Mouse (Mus musculus) left cerebral cortex, adult 8-10 months (tissue): Measurements from ENCODE around the gene 2310061I04Rik. TPM values are rescaled to one million over a fixed set of nuclear protein-coding genes. Genes with fewer than 3 reads are reported as not detected.

Source experiments
- DNase-seq, 2 experiments: peaks; one replicate each; pipeline ENCODE4 v3.0.0; 2022; ENCODE audit warnings: low spot score in 2 of 2
- total RNA-seq, 4 experiments: library from RNA; stranded (reverse); gene quantifications; 2 replicates each; pipeline ENCODE4 v1.2.4; 2022

The 2310061I04Rik gene
- total RNA-seq, 4 experiments from 2014 or later: 40.3 to 63.3 (median 51.9) TPM

DNA sequence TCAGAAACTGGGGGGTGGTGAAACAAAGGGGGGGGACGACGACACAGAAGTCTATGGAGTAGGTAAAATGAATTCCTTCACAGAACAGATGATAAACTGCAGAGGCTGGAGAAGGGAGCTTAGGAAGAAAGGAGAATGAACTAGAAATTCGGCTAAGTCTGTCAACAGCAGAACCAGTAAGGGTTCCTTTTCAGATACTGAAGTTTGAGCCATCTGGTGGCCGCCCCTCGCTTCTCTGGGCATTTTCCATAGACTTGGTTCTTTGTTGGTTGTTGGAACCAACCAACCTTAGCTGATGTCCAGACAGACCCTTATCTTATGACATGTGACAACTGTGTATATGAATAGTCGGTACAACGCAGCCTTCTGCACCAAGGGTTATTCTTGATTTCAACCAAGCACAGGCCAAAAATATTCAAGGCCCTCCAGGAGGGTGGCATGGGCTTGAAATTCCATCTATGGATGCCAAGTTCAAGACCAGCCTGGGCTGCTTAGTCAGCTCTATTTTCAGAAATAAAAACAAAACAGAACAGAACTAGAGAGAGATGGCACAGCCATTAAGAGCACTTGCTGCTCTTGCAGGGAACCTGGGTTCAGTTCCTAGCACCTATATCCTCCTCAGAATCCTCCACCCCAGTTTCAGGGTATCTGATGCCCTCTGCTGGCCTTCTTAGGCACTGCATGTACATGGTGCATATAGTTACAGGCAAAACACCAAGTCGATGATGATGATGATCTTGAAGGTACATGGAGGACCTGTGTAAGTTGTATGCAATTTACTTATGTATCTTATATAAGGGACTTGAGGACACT, 26.1 kb downstream of the 2310061I04Rik start:
- DNase-seq: no peak

DNA sequence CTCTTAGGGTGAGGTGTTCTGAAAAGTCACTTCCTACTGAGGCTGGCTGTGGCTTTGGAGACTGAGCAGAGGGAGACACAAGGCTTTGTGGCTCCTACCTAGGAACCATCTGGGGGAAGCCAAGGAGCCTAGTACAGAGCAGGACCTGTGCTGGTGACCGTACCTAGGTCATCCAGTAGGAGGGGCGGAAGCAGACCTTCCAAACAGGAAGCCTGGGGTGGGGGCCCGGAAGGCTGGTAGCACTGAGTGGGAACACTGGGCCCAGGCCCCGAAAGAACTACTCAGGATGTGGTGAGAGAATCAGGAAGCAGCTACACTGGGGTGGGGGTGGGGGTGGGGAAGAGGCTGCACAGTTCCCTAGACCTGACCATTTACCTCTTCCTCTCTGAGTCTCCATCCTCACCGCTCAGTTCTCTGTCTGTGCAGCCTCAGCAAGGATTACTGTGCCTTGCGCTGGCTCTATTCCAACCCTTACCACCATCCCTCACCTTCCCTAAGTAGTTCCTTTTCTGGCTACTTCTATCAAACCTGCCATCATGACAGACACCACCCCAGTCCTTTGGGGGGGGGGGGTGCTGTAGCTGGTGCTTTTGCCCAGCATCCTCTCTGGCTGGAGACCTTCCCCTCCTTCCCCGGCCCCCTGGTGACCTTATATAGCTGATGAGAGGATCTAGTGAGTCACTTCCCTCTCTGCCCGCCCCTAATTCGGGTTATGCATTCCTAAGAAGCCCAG, 26.9 kb downstream of the 2310061I04Rik start:
- no peak for DNase-seq

DNA sequence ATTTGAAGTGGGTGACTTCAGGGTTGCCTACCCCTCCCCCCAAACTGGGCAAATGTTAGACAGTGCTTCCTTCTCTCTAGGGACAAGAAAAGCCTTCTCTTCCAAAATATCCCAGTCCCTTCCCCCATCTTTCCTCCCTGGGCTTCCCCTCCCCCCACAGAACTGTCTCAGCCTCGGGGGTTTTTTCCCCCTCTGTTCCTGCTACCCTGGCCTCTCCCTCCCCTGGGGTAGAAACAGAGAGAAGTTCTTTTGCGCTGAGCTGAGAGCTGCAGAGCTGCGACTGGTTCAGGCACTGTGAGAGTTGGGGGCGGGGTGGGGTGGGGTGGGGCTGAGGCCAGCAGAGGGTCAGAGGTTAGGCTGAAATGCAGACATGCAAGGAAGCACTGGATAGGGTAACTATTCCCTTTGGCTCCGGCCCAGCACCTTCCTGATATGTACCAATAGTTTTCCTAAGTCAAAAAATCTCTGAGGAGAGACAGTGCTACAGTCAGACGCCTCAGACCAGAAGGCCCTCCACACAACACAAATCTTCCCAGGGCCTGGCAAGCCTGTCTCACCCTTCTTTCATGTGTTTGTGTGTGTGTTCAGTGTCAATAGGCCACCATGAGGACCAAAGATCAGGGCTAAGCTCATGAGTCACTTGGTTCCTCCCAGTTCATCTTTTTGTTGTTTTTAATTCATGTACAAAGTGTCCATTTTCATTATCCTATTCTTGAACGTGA, 27.7 kb downstream of the 2310061I04Rik start:
- DNase-seq: no peak

DNA sequence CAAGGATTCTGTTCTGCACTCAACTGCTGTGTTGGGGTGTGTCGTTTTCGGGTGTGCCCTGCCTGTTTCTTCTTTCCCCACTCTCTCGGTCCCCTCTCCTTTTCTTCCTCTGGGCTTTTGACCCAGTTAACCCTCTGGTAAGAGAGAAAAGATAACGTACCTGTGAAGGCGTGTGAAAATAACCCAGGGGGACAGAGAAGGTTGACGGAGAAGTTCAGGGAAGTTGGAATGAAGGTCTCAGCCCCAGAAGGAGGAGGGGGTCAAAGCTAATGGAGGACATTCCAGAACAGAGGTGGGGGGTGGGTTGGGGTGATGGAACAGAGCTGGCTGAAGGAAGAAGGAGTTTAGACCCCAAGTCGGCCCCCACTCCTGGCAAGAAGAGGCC, 28.3 kb downstream of the 2310061I04Rik start:
- no peak for DNase-seq

DNA sequence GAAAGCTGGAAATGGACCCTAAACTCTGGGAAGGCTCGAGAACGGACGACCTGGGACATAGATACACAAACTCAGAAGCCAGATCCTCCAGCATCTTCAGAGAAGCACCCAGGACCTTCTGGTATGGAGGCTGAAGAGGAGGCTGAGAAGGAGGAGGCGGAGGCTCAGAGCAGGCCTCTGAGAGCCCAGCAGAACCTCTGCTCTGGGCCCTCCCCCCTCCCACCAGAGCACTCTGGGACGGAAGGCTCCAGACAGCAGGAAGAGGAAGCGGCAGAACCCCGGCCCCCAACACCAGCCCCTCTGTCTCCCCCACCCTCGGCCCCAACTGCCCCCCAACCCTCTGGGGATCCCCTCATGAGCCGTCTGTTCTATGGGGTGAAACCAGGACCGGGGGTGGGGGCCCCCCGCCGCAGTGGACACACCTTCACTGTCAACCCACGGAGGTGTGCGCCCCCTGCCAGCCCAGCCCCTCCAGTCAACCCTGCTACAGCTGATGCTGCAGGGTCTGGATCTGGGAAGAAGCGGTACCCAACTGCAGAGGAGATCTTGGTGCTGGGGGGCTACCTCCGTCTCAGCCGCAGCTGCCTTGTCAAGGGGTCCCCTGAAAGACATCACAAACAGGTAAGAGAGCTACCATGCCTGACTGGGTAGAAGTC, 28.9 kb downstream of the 2310061I04Rik start:
- DNase-seq: no peak

DNA sequence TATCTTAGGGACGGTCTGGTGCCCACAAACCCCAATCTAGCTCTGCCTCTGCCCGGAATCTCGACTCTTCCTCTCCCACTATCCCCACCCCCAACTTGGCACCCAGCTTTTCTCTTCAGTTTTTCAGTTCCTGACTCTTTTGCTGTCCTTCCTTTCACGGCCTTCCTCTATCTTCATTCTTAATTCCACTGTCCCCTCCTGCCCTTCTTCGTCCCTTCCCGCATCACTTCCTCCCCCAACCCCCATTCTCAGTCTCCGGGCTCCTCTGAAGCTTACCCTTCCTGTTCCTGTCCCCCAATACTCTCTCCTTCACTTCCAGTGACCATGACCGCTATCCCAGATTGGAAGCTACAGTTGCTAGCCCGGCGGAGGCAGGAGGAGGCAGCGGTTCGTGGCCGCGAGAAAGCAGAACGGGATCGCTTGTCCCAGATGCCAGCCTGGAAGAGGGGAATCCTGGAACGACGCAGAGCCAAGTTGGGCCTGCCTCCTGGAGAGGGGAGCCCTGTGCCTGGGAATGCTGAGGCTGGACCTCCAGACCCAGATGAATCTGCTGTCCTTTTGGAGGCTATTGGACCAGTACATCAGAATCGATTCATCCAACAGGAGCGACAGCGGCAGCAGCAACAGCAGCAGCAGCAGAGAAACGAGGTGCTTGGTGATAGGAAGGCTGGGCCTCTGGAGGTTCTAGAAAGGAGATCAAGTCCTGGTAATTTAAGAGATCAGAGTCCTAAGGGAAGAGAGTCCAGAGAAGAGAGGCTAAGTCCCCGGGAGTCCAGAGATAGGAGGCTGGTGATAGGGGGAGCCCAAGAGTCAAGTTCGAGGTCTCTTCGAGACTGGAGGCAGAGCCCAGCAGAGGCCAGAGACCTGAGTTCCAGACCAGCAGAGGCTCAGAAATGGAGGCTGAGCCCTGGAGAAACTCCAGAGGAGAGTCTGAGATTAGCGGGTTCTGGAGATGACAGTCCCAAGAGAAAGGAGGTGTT, 30.0 kb downstream of the 2310061I04Rik start:
- DNase-seq: no peak

DNA sequence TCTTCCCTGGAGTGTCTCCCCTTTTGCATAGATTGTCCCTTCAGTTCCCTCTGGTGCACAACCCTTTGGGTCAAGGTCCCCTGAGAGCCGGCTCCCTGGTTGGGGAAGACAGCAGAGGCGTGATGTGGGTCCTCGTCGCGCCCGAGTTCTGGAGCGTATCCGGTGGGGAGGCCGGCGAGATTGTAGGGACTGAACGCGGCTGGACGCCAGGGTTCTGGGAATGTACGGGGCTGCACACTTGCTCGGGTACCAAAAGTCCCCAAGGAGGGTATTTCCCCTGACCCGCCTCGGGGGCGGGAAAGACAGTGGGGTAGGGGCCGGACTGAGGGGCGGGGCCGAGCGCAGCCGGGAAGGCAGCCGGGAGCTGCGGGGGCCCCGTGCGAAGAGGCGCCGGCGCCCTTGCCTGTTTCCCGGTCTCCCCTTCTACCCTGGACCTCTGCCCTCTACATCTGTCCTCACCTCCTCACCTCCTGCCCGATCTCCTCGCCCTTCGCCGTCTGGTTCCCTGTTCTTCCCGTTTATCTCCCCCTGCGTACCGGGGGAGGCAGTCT, 30.9 kb downstream of the 2310061I04Rik start:
- DNase-seq: no peak

DNA sequence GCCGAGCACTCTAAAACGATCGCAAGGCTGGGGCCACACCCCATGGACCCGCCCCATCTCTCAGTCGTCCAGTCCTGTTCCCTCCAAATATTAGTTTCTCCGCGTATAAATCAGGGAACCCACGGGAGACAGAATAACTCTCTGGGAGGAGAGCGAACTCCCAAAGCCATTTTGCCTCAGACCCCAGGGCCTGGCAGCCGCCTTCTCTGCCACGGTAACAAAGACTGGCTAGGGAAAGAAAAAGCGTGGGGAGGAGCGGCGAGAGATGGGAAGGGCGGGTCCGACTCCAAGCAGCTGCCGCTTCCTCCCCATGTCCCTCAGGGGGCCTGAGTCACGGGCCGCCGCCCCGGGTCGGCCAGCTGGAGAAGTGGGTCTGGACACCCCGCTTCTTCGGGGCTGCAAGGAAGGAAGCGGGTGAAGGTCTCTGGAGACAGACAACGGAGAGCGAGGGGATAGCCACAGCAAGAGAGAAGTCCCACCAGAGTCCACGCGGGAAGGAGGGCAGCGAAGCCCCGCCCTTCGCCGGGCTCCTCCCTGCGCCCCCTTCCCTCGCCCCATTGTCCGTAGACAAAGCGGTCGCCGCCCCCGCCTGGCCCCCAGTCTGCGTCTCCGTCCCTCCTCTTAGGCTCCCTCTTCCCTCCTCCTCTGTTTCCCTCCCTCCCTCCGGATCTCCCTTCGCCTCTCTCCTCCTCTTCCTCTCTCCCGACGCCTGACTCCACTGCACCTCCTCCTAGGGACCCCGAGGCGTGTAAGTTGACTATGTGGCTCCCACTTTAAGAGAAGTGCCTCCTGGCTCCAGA, 31.6 kb downstream of the 2310061I04Rik start, which contains the start of gene Ppp1r18:
Gene Ppp1r18, plus strand, starts transcription at position 113 of the 800 bp plus-strand sequence.
- DNase-seq: no peak

DNA sequence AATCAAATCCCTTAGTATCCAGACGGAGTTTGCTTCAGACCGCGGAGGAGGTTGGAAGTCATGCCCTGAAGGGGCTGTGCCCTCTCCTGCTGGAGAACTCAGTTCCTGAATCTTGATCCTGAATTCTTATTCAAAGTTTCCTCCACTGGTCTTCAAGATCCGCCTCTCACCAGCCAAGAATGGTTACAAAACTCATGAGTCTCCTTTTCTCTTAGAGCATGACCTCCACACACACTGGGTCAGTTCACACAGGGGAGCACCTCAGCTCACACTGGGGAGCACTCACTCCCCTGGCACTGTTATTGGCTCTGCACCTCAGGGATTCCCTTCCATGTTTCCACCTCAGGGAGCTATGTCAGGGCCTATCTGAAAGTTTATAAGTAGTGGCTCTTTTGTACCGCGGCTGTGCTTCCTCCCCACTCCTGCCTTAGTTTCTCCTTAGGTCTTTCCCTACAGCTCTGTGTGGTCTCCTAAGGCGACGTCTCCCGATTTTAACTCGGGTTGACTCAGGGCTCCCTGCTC, 32.3 kb downstream of the 2310061I04Rik start:
- DNase-seq: no peak

DNA sequence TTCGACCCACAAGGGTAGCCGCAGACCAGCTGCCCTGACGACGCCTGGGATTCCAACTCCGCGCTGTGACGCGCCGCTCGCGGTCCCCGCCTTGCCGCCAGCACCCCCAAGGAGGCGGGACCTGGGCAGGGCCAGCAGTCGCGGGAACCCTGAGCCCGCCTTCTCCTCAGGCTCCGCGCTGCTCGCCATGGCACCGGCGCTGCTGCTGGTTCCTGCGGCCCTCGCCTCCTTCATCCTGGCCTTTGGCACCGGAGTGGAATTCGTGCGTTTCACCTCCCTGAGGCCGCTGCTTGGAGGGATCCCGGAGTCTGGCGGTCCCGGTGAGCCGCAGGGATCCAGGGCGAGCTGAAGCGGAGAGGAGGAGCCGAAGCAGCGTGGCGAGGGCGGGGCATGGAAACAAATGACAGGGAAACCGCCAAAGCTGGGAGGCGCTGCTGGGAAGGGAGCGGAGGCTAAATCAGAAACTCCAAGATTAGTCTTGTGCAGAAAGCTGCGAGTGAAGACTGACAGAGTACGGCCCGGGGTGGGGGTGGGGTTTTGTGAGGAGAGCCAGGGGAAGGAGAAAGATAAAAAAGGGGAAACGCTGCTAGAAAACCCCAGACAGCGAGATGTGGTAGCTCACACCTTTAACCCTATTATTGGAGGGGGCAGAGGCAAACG, 35.9 kb downstream of the 2310061I04Rik start, which contains the start of gene Nrm:
Gene Nrm, plus strand, starts transcription at position 121 of the 660 bp plus-strand sequence.
- DNase-seq: peak; percentile 82 to 84

DNA sequence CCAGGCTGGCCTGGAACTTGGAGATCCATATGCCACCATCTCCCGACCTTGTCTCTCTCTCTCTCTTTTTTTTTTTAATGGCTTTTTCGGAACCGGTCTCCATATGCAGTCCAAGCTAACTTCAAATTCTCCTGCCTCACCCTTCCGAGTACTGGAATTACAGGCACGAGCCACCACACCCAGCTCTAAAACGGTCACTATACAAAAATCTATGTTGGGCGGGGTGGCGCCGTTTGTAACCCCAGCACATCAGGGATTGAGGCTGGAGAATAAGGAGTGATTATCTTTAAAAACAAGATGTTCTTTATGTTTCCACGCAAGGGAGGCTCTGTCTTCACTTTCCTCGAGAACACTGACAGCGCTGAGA, 36.4 kb downstream of the 2310061I04Rik start:
- DNase-seq: no peak

DNA sequence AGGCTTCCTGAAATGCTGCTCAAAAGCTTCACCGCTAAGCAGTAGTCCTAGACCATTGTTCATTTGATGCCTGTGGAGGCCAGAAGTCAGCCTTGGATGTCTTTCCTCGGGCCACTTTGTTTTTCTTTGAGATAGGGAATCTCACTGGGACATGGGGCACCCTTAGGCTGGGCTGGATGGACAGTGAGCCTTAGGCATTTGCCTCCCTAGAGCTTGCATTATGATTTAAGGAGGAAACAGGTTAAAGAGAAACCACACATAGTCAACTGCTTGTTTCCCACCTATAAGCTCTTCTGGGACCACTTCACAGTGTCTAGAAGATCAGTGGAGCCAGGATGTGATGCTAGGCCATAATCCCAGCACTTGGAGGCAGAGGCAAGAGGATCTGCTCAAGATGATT, 37.4 kb downstream of the 2310061I04Rik start:
- DNase-seq: no peak

DNA sequence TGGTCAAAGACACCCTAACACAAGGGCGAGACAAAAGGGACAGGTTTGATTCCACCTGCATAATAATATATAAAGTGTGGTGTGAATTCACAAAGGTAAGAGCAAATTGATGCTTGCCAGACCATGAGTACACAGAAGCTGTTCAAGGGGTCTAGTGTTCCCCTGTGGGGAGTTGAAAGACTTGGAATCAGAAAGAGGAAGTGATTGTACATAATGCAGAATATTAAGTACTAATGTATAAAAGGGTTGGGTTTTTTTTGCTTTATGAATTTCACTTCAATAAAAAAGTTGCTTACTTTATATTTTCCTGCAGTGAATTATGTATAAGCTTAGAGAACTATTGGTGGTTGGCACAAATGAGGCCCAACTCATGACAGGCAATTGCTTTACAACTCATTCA, 37.9 kb downstream of the 2310061I04Rik start:
- no peak for DNase-seq

DNA sequence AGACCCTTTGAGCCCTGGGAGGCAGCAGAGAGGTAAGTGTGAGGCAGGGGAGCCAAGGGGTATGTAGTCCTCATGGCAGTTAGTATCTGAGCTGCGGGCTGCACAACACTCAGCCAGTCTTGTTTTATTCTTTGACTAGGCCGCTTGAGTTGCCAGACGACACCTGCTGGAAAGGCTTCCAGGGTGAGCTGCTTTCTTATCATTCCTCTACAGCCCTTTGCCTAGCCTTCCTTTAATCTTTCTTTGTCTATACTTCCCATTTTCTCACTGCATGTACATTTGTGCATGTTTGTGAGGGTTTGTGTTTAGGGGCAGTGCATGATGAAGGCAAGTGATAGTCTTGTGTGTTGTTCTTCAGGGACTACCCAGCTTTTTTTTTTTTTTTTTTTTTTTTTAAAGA, 46.3 kb downstream of the 2310061I04Rik start:
- DNase-seq: no peak

DNA sequence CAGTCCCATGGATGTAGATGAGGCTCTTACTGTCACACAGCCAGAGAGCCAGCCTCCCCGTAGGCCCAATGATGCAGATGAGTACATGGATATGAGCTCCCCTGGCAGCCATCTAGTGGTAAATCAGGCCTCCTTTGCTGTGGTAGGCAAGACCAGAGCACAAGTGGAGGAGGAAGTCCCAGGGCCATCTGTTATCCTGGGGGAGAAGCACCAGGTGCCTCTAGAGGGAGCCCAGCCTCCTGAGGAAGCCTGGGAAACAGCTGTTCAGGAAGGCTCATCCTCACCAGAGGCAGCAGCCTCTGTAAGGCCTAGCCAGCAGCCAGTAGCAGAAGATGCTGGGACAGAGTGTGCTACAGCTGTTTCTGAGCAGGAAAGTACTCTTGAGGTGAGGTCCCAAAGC, 49.1 kb downstream of the 2310061I04Rik start:
- peak in 1 of 2 experiments; percentile 74 for DNase-seq

DNA sequence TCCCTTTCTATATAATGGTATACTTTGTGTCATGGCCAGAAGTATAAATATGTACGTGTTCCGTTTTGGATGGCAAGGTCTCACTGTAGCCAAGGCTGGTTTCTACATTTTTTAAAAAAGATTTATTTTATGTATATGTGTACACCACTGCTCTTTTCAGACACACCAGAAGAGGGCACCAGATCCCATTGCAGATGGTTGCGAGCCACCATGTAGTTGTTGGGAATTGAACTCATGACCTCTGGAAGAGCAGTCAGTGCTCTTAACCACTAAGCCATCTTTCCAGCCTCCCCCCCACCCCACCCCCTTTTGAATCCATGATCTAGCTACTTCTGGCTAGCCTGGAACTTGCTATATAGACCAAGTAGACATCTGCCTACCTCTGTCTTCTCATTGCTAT, 53.7 kb downstream of the 2310061I04Rik start:
- DNase-seq: no peak
